Mouse (Mus musculus): ENCODE measurements around the gene Cnp. TPM values are rescaled to one million over a fixed set of nuclear protein-coding genes. Genes with fewer than 3 reads are reported as not detected.
"Not testable (repeated sequence)": the region's sequence is repeated elsewhere in the genome, so short reads cannot be mapped to it uniquely, and the experiment has no call there.

Gene Cnp
- 60.1 and 61.3 TPM in 2 replicates for polyA plus RNA-seq (2015; fragmentation: Nextera tagmentation; extraction: Ambion mirVana)

DNA sequence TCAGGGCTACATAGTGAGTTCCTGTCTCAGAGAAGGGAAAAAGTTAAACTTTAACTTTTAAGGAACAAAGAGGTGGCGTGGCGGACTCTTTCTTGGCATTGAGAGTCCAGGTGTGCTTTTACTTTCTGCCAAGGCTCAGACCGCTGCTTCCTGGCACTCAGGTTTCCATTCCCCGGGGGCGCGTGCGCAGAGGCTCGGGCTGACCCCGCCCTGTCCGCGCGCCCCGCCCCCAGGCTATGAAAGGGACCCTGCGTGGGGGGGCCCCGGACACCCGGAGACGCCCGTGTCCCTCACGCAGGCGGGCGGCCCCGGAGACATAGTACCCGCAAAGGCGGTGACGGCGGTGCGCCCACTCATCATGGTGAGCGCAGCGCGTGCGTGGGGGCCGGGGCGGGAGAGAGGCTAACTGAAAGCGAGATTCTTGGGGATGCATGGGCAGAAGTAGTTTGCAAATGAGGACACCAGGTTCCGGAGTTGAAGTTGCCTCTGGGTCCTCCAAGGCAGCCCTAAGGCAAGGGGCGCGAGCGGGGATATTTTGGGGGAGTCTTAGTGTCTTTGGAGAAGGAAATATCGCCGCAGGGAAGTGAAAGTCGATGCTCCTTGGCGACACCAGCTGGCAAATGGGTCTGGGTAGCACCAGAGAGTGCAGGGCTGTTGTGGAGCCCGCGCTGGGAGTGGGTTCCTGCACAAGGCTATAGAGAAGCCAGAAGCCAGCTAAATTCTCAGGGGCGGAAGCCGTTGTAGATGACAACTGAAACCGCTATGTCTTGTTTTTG lies at the start of gene Cnp:
TSS of gene Cnp (plus strand) at position 197 of the 776 bp plus-strand sequence.
- 2% methylated on average over 47 of the region's 47 CpGs for WGBS

GRCm38 (mm10) chr11:100524987-100525630 lies 49.6 kb upstream of the Cnp start:
- no peaks in the 10 kb centered on the region for H3K27me3 ChIP-seq
- no peak overlapping the region for H3K27ac ChIP-seq (replicated peaks)
- peak overlapping the region; percentile 71 for H3K4me2 ChIP-seq
- peaks cover 46% of the 10 kb centered on the region for H3K4me1 ChIP-seq (replicated peaks)
- peaks cover 27% of the 10 kb centered on the region for H3K36me3 ChIP-seq
- 37% methylated on average over 11 of the region's 11 CpGs for WGBS
- peak overlapping the region; percentile 72; the same call in 1 of the 2 replicates for H3K9ac ChIP-seq
- ATAC-seq (ENCODE audit: low FRiP score, low read depth): no peak
- H3K4me3 ChIP-seq: peak overlapping the region; percentile 58
- H3K9me3 ChIP-seq: no peaks in the 10 kb centered on the region

More for the DNA sequence above, at the start of gene Cnp:
- Histone ChIP-seq H3K27ac (replicated peaks) (peak within 1 kb of the TSS; percentile 68), H3K9me3 (no peaks in the 10 kb centered on the region), H3K9ac (peak within 1 kb of the TSS; percentile 51), H3K4me2 (peak within 1 kb of the TSS; percentile 83), H3K36me3 (no peaks in the 10 kb centered on the region), H3K4me3 (peak within 1 kb of the TSS; percentile 58), H3K4me1 (replicated peaks) (peaks cover 36% of the 10 kb centered on the region), H3K27me3 (peaks cover 6% of the 10 kb centered on the region; the same call in 1 of the 2 replicates)
- peak; percentile 68; the same call in 1 of the 2 replicates for ATAC-seq (ENCODE audit: low FRiP score, low read depth)

DNA sequence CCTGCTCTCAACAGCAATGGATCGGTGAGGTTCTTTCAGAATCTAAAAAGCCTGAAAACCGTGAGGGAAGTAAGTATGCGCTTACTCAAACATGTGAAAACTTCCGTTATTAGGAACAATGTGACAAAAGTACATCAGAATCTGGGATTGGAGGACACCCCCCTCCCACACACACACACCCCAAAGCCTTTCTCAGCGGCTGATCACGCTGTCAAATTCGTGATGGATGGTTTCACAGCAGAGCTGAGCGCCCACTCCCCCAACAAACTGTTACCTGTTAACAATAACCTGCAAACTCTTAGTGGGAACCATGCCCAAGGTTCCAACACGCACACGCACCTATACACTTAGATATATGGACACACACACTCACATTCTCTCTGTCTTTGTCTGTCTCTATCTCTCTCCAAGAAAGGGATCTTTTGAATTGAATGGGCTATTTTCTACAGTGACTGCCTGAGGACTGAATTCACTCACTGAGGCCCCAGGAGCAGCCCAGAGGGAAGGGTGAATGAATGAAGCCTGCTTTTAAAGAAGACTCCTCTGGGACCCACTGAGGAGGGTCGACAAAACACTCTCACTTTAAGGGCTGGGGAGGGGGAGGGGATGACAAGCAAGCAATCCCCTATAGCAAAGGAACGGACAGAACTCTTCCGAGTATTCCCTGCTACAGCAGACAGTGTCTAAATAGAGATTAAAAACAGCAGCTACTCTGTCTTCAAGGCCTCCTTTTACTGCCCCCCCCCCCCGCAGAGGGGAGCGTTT lies 48.5 kb upstream of the Cnp start:
- Histone ChIP-seq H3K27ac (replicated peaks) (peak overlapping the region; percentile 87; the same call in 1 of the 2 replicates), H3K36me3 (peaks cover 21% of the 10 kb centered on the region), H3K9ac (peak overlapping the region; percentile 72), H3K4me1 (replicated peaks) (peaks cover 39% of the 10 kb centered on the region), H3K9me3 (no peaks in the 10 kb centered on the region), H3K27me3 (no peaks in the 10 kb centered on the region), H3K4me3 (peak overlapping the region; percentile 58), H3K4me2 (peak overlapping the region; percentile 71)
- ATAC-seq (ENCODE audit: low FRiP score, low read depth): no peak
- WGBS: 6% methylated on average over 15 of the region's 15 CpGs

- Histone ChIP-seq H3K4me3 (peak overlapping the region; percentile 58), H3K27ac (replicated peaks) (peak overlapping the region; percentile 87), H3K27me3 (no peaks in the 10 kb centered on the region), H3K9me3 (no peaks in the 10 kb centered on the region), H3K4me1 (replicated peaks) (peaks cover 39% of the 10 kb centered on the region), H3K36me3 (peaks cover 14% of the 10 kb centered on the region), H3K9ac (peak overlapping the region; percentile 72), H3K4me2 (peak overlapping the region; percentile 71)
- ATAC-seq (ENCODE audit: low FRiP score, low read depth): 0 out of 2 replicates have a peak, but pooled peaks have one; percentile 10
- WGBS: under 1% methylated on average over 26 of the region's 26 CpGs
Measured at GRCm38 (mm10) chr11:100527066-100527457, 47.6 kb upstream of the Cnp start.

DNA sequence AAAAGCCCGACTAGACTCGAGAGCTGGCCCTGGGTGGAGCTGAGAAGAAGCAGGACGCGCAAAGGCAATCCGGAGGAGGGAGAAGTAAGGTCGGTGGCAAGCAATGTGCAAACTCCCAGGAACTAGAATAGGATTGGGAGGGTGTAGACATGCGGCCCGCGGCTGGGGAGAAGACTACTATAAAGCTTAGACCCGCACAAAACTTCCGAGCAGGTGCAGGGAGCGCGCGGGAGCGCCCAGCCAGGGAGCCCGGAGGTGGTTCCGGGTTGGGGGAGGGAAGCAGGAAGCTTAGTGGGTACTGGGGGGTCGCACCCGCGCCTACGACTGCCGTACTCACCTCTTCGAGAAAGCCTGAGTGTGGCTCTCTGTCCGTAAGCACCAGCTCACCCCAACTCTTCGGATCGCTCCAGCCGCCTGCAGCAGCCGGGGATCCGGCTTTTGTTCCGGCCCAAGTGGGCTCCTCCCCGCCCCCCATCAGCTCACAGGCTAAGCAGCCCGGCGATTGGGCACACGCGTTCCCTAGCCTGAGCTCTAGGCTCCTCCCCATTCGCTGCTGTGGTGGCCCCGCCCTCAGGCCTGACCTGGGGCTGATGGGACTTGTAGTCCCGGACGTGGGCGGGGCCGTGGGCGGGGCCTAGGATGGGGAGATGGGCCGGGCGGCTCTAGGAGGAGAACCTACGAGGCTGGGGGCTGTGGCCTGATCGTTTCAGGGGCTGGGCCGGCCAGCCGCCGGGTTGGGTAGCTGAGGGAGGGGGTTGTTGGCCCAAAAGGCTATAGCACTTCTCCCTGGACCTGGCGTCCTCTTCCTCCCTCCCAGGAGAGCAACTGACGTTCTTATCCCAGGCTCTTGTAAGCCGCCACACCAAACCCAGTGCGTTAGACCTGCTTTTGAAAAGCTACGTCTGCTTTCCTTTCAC lies 47.0 kb upstream of the Cnp start, which contains the start of gene Acly:
TSS of gene Acly (minus strand) at position 543 of the 917 bp plus-strand sequence.
- Histone ChIP-seq H3K9ac (peak within 1 kb of the TSS; percentile 72), H3K4me3 (peak within 1 kb of the TSS; percentile 58), H3K9me3 (no peaks in the 10 kb centered on the region), H3K4me2 (peak within 1 kb of the TSS; percentile 71), H3K27ac (replicated peaks) (peak within 1 kb of the TSS; percentile 88), H3K27me3 (no peaks in the 10 kb centered on the region), H3K36me3 (peaks cover 7% of the 10 kb centered on the region), H3K4me1 (replicated peaks) (peaks cover 39% of the 10 kb centered on the region)
- peak; percentile 99 for ATAC-seq (ENCODE audit: low FRiP score, low read depth)
- WGBS: under 1% methylated on average over 53 of the region's 54 CpGs

DNA sequence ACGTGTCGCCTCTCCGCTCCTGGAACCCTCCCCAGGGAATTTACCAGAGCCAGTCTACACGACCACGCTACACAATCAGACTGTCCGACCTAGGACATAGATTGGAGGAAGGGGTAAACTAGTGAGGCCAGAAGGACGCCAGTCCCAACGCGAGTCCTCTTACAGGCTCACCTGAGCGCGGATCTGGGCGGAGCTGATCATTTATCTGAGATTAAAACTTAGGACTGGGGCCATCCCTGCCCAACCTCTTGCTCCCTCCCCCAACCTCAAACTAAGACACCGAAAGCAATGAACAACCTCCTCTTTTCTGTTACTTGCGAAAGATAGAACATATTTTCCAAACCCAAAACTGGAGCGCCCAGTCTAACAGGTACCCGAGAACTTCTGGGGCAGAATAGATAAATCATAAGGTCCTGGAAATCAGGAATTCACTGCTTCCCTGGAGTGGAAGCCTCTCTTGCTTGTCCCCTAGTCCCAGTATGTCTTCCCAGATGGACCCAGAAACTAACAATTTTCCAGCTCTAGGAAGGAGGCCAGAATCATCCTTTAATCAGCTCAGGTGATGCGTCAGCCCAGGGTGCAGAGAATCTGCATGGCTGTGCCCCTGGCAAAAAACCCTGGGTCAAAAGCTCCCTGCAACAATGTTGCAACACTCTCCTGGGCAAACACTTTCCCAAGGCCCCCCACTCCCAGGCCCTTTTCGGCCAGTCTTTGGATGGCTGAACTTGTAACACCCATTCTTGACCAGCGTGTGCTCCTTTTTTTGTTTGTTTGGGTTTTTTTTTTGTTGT lies 46.1 kb upstream of the Cnp start:
- no peak for ATAC-seq (ENCODE audit: low FRiP score, low read depth)
- H3K4me2 ChIP-seq: peak overlapping the region; percentile 71
- H3K36me3 ChIP-seq: no peaks in the 10 kb centered on the region
- H3K9me3 ChIP-seq: no peaks in the 10 kb centered on the region
- no peaks in the 10 kb centered on the region for H3K27me3 ChIP-seq
- WGBS: 24% methylated on average over 19 of the region's 19 CpGs
- peak overlapping the region; percentile 58 for H3K4me3 ChIP-seq
- H3K27ac ChIP-seq (replicated peaks): peak overlapping the region; percentile 88
- peaks cover 39% of the 10 kb centered on the region for H3K4me1 ChIP-seq (replicated peaks)
- H3K9ac ChIP-seq: peak overlapping the region; percentile 54

GRCm38 (mm10) chr11:100533871-100534270 lies 40.8 kb upstream of the Cnp start:
- no peaks in the 10 kb centered on the region for H3K4me1 ChIP-seq (replicated peaks)
- H3K36me3 ChIP-seq: no peaks in the 10 kb centered on the region
- no peak overlapping the region for H3K27ac ChIP-seq (replicated peaks)
- no peak for ATAC-seq (ENCODE audit: low FRiP score, low read depth)
- no peak overlapping the region for H3K4me3 ChIP-seq
- WGBS: 37% methylated on average over 6 of the region's 6 CpGs
- H3K9ac ChIP-seq: no peak overlapping the region
- H3K9me3 ChIP-seq: no peaks in the 10 kb centered on the region
- no peaks in the 10 kb centered on the region for H3K27me3 ChIP-seq
- H3K4me2 ChIP-seq: no peak overlapping the region

DNA sequence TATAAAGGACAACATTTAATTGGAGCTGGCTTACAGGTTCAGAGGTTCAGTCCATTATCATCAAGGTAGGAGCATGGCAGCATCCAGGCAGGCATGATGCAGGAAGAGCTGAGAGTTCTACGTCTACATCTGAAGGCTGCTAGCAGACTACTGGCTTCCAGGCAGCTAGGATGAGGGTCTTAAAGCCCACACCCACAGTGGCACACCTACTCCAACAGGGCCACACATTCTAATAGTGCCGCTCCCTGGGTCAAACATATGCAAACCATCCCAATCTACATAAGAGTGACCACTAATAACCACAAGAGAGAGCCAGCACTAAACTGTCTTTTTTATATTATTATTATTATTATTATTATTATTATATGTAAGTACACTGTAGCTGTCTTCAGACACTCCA lies 40.3 kb upstream of the Cnp start:
- ATAC-seq (ENCODE audit: low FRiP score, low read depth); H3K9me3 ChIP-seq; H3K4me2 ChIP-seq; H3K9ac ChIP-seq; H3K4me1 ChIP-seq (replicated peaks); H3K27ac ChIP-seq (replicated peaks); H3K4me3 ChIP-seq; H3K36me3 ChIP-seq; H3K27me3 ChIP-seq: not testable (repeated sequence)
- WGBS: 77% methylated on average over 2 of the region's 2 CpGs

DNA sequence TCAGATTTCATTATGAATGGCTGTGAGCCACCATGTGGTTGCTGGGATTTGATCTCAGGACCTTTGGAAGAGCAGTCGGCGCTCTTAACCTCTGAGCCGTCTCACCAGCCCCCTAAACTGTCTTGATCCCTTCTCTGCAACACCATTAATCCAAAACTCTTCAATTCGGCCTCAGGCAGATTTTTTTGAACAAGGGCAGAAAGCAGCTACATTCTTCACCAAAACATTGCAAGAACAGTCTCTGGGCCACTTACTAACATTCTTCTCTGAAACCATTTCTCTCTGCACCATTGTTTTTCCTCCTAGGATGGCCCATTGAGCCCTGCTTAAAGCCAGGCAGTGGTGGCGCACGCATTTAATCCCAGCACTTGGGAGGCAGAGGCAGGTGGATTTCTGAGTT lies 39.9 kb upstream of the Cnp start:
- not testable (repeated sequence) for H3K27ac ChIP-seq (replicated peaks); H3K4me1 ChIP-seq (replicated peaks); H3K9me3 ChIP-seq; H3K4me2 ChIP-seq; H3K4me3 ChIP-seq; H3K9ac ChIP-seq; H3K36me3 ChIP-seq; ATAC-seq (ENCODE audit: low FRiP score, low read depth); H3K27me3 ChIP-seq
- WGBS: 91% methylated on average over 6 of the region's 6 CpGs

- Histone ChIP-seq H3K9me3 (no peaks in the 10 kb centered on the region), H3K27me3 (no peaks in the 10 kb centered on the region), H3K4me3 (no peak overlapping the region), H3K4me2 (no peak overlapping the region), H3K36me3 (no peaks in the 10 kb centered on the region), H3K4me1 (replicated peaks) (no peaks in the 10 kb centered on the region), H3K27ac (replicated peaks) (no peak overlapping the region), H3K9ac (no peak overlapping the region)
- 85% methylated on average over 1 of the region's 1 CpGs for WGBS
- ATAC-seq (ENCODE audit: low FRiP score, low read depth): no peak
Measured at GRCm38 (mm10) chr11:100535996-100536395, 38.7 kb upstream of the Cnp start.

Measured in hindbrain, embryonic 15.5 days (tissue).